Mouse (Mus musculus) heart, embryonic 14.5 days (tissue): Measurements from ENCODE around the gene Bnc2. TPM values are rescaled to one million over a fixed set of nuclear protein-coding genes. Genes with fewer than 3 reads are reported as not detected.

Source experiments
- ATAC-seq: fragments of 200-750 bp; cut with Nextera tagmentation; 2 replicates; pipeline ENCODE4 v1.8.0; 2017; ENCODE audit warnings: low read depth, moderate TSS enrichment; ENCODE audit not compliant: insufficient number of reproducible peaks, insufficient read depth, low FRiP score
- H3K27ac ChIP-seq, 2 experiments: fragments of 200-500 bp in 1 of 2; fragments of 300-500 bp in 1 of 2; sonication (generic) in 1 of 2; replicated peaks in 1 of 2; 2 replicates each; pipeline ENCODE4 v1.5.1; 2012 to 2014; ENCODE audit warnings: low read depth in 2 of 2, low read length in 2 of 2, control low read depth in 1 of 2, mild to moderate bottlenecking in 1 of 2, mixed read lengths in 1 of 2; ENCODE audit not compliant: control insufficient read depth in 1 of 2, insufficient read depth in 1 of 2
- H3K27me3 ChIP-seq: fragments of 300-500 bp; sonication (generic); 2 replicates; pipeline ENCODE4 v1.6.1; 2014; ENCODE audit warnings: mild to moderate bottlenecking, low read length, control low read depth; ENCODE audit not compliant: control insufficient read depth, insufficient read depth
- H3K36me3 ChIP-seq: fragments of 300-500 bp; sonication (generic); 2 replicates; pipeline ENCODE4 v1.6.1; 2014; ENCODE audit warnings: mild to moderate bottlenecking, control low read depth, low read length, mixed read lengths; ENCODE audit not compliant: control insufficient read depth, insufficient read depth
- H3K4me1 ChIP-seq, 2 experiments: fragments of 200-500 bp in 1 of 2; fragments of 300-500 bp in 1 of 2; sonication (generic) in 1 of 2; 2 replicates each; pipeline ENCODE4 v1.6.1; 2012 to 2014; ENCODE audit warnings: low read length in 2 of 2, control low read depth in 1 of 2, mixed read lengths in 1 of 2; ENCODE audit not compliant: control insufficient read depth in 2 of 2, insufficient read depth in 2 of 2
- H3K4me2 ChIP-seq: fragments of 300-500 bp; sonication (generic); 2 replicates; pipeline ENCODE4 v1.6.1; 2014; ENCODE audit warnings: mild to moderate bottlenecking, low read length
- H3K4me3 ChIP-seq, 2 experiments: fragments of 200-500 bp in 1 of 2; fragments of 300-500 bp in 1 of 2; sonication (generic) in 1 of 2; 2 replicates each; pipeline ENCODE4 v1.5.1; 2012 to 2014; ENCODE audit warnings: low read length in 2 of 2, mild to moderate bottlenecking in 2 of 2, control low read depth in 1 of 2, low read depth in 1 of 2, moderate library complexity in 1 of 2; ENCODE audit not compliant: control insufficient read depth in 1 of 2, insufficient read depth in 1 of 2
- H3K9ac ChIP-seq: fragments of 300-500 bp; sonication (generic); 2 replicates; pipeline ENCODE4 v1.6.1; 2014; ENCODE audit warnings: mild to moderate bottlenecking, low read length
- H3K9me3 ChIP-seq: fragments of 300-500 bp; sonication (generic); 2 replicates; pipeline ENCODE4 v1.6.1; 2016; ENCODE audit warnings: low read length, control low read depth; ENCODE audit not compliant: control insufficient read depth
- WGBS: fragments of 180-500 bp; shearing (Covaris S2); extraction: QIAGEN DNeasy Blood & Tissue Kit; methylation state at CpG from one replicate; pipeline ENCODE4 v1.1.7; 2014; 5-methylcytosine and 5-hydroxymethylcytosine counted together
- polyA plus RNA-seq: library from polyadenylated mRNA; unstranded; fragments of >200 nt; fragmentation: Nextera tagmentation; extraction: Ambion mirVana; gene quantifications from 2 replicates; pipeline ENCODE4 v1.2.1, GENCODE M21; 2014

The Bnc2 gene
- polyA plus RNA-seq, 1 experiment from 2014 or later, result 0.92 TPM

DNA sequence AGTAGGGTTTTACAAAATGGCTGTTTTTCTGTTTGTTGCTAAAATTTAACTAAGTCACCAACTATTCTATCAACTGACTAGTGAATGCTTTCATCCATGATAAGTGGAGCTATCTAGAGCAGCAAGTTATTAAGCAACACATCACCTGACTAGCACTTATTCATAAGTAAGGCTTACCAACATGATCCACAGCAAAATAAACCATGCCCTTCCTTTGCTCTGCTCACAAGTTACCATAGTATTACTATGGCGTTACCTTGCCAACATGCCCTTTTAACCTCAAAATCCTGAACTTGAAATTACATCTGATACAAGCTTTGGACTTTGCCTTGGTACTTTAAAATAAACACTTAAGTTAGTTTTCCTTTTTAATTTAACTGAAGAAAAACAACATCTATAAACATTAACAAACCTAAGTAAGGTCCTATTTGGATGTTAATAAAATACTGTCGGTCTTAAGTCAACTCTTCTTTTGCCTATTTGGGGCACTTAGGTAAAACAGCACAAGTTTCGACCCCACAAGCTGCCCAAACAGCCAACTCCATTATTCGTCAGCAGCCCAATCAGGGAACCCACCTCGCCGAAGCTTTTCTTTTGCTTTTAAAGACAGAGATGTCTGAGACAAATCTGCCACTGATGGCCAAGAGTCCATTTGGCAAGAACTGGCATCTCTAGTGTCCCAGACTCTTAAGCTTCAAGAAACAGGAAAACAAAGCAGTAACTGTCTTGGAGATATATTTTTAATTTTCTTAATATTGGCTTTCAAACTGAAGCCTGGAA lies 204.8 kb downstream of the Bnc2 start:
- Histone ChIP-seq H3K27me3 (no peaks in the 10 kb centered on the region), H3K9me3 (no peaks in the 10 kb centered on the region), H3K36me3 (no peaks in the 10 kb centered on the region), H3K4me1 (peaks cover 0 to 4% of the 10 kb centered on the region in 2 experiments; a peak in 1 of 4 replicates), H3K4me2 (no peak overlapping the region), H3K9ac (no peak overlapping the region), H3K27ac (no peak overlapping the region), H3K4me3 (no peak overlapping the region)
- ATAC-seq, result no peak
- WGBS, result 87% methylated on average over 6 of the region's 6 CpGs

DNA sequence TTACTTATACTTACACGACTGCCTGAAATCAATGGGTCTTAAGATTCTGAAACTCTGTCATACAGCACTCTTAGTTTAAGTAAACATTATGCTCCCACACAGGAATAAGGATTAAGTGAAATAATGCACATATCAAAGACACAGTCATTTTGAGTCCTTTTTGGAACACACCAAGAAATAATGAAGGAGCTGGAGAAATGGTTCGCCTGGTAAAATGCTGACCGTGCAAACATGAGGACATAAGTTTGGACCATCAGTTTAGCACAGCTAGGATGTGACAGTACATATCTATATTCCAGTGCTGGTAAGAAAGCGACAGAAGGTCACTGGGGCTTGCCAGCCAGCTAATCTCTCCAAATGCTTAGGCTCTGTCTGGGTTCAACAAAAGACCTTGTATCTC lies 205.7 kb downstream of the Bnc2 start:
- no peak for ATAC-seq
- WGBS, result 85% methylated on average over 4 of the region's 4 CpGs
- H3K27me3 ChIP-seq, result no peaks in the 10 kb centered on the region
- H3K4me1 ChIP-seq, result peaks cover 0 to 4% of the 10 kb centered on the region in 2 experiments; a peak in 1 of 4 replicates
- no peaks in the 10 kb centered on the region for H3K36me3 ChIP-seq
- no peak overlapping the region for H3K9ac ChIP-seq
- H3K4me3 ChIP-seq, result no peak overlapping the region
- H3K27ac ChIP-seq, result no peak overlapping the region
- no peaks in the 10 kb centered on the region for H3K9me3 ChIP-seq
- no peak overlapping the region for H3K4me2 ChIP-seq

DNA sequence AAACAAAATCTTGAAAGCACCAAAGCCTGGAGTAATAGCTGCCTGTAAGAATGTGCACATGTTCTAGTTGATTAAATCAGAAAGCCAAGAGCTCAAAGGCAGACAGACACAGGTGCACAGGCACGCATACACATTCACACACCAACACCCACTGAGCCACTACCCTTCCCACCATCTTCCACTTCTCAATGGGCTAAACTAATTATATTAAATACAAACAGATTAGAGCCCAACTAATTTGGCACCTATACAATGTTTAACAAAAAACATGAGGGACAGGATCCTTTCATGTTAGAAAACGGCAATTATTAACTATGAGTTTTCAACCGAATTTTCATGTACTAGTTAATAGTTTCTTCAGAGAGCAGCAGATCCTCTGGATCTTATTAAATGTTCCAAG lies 207.4 kb downstream of the Bnc2 start:
- Histone ChIP-seq H3K9me3 (peaks cover 5% of the 10 kb centered on the region; the same call in 1 of the 2 replicates), H3K9ac (no peak overlapping the region), H3K36me3 (no peaks in the 10 kb centered on the region), H3K4me3 (no peak overlapping the region), H3K27ac (no peak overlapping the region), H3K4me2 (no peak overlapping the region), H3K4me1 (peaks cover 0 to 4% of the 10 kb centered on the region in 2 experiments; a peak in 1 of 4 replicates), H3K27me3 (no peaks in the 10 kb centered on the region)
- no peak for ATAC-seq
- WGBS, result 89% methylated on average over 3 of the region's 3 CpGs

GRCm38 (mm10) chr4:84458218-84458560 lies 216.9 kb downstream of the Bnc2 start:
- H3K4me2 ChIP-seq, result no peak overlapping the region
- 83% methylated on average over 3 of the region's 3 CpGs for WGBS
- peaks cover 5% of the 10 kb centered on the region; the same call in 1 of the 2 replicates for H3K9me3 ChIP-seq
- H3K27ac ChIP-seq, result no peak overlapping the region
- no peaks in the 10 kb centered on the region for H3K27me3 ChIP-seq
- no peak for ATAC-seq
- H3K4me3 ChIP-seq, result no peak overlapping the region
- no peaks in the 10 kb centered on the region for H3K4me1 ChIP-seq
- H3K9ac ChIP-seq, result no peak overlapping the region
- H3K36me3 ChIP-seq, result no peaks in the 10 kb centered on the region

- H3K27ac ChIP-seq, result no peak overlapping the region
- no peak overlapping the region for H3K4me3 ChIP-seq
- H3K36me3 ChIP-seq, result no peaks in the 10 kb centered on the region
- 0 out of 2 replicates have a peak, but pooled peaks cover 3% of the 10 kb centered on the region for H3K9me3 ChIP-seq
- H3K9ac ChIP-seq, result no peak overlapping the region
- H3K27me3 ChIP-seq, result no peaks in the 10 kb centered on the region
- 79% methylated on average over 10 of the region's 10 CpGs for WGBS
- H3K4me1 ChIP-seq, result no peaks in the 10 kb centered on the region
- no peak for ATAC-seq
- no peak overlapping the region for H3K4me2 ChIP-seq
Measured at GRCm38 (mm10) chr4:84457512-84458217, 217.4 kb downstream of the Bnc2 start.

DNA sequence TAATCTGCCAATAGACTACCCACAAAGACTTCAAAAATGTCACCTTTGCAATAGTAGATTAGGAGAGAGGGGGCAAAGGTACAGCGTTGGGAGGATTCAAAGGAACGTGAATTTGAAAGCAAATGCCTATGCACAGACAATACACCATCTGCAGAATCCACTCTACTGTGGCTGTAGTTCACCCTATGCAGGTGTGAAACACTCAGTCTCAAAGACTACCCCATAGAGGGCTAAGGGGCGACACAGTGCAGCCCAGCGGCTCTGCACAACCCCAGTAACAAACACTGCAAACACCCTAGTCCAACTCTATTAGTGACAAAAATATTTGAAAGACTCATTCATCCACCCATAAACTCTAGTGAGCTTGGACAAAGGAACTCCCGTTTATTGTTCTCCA lies 218.2 kb downstream of the Bnc2 start:
- WGBS, result 93% methylated on average over 5 of the region's 5 CpGs

GRCm38 (mm10) chr4:84456198-84456852 lies 218.8 kb downstream of the Bnc2 start:
- no peaks in the 10 kb centered on the region for H3K27me3 ChIP-seq
- H3K4me3 ChIP-seq, result no peak overlapping the region
- ATAC-seq, result no peak
- H3K9me3 ChIP-seq, result no peaks in the 10 kb centered on the region
- H3K9ac ChIP-seq, result no peak overlapping the region
- no peak overlapping the region for H3K4me2 ChIP-seq
- H3K4me1 ChIP-seq, result no peaks in the 10 kb centered on the region
- 80% methylated on average over 16 of the region's 16 CpGs for WGBS
- no peak overlapping the region for H3K27ac ChIP-seq
- H3K36me3 ChIP-seq, result no peaks in the 10 kb centered on the region

More for the DNA sequence above, 218.2 kb downstream of the Bnc2 start:
- H3K9me3 ChIP-seq, result no peaks in the 10 kb centered on the region
- H3K9ac ChIP-seq, result no peak overlapping the region
- H3K4me3 ChIP-seq, result no peak overlapping the region
- no peak overlapping the region for H3K4me2 ChIP-seq
- no peaks in the 10 kb centered on the region for H3K27me3 ChIP-seq
- no peaks in the 10 kb centered on the region for H3K4me1 ChIP-seq
- H3K36me3 ChIP-seq, result no peaks in the 10 kb centered on the region
- ATAC-seq, result no peak
- H3K27ac ChIP-seq, result no peak overlapping the region
